Mouse (Mus musculus): ENCODE results near the gene 4933428M09Rik. TPM values are rescaled to one million over a fixed set of nuclear protein-coding genes. Genes with fewer than 3 reads are reported as not detected.

The 4933428M09Rik gene
- polyA plus RNA-seq, 1 experiment, result not detected

DNA sequence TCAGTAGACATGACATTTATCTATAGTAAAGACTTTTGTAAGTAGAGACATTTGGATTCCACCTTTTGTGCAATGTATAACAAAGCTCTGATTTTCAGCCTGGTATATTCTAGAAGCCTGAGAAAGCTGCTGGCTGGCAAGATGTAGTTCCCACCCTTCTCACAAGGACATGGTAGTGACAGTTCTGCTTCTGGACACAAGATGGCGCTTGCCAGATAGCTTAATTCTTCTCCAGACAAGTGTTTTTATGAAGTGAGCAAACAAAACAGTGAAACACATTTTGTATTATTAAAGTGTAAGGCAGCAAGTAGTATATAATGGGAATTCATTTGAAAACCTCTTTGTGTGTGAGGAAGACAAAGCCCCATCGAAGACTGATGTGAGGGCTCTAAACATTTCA, 40.0 kb downstream of the 4933428M09Rik start:
- Histone ChIP-seq H3K27ac (ENCODE audit: insufficient read depth, low read length) (no peak overlapping the region), H3K4me3 (ENCODE audit: insufficient read depth, low read length) (no peak overlapping the region), H3K4me1 (ENCODE audit: control insufficient read depth, insufficient read depth, low read length) (peaks cover 5% of the 10 kb centered on the region; the same call in 1 of the 2 replicates)
- TF ChIP-seq CTCF (IDR thresholded peaks at IDR 0.05; ENCODE audit: borderline replicate concordance, insufficient read depth, low read length) (no peak; the same call in 1 of the 2 replicates), POLR2A (IDR thresholded peaks at IDR 0.05; ENCODE audit: low read depth, low read length) (no peak)

DNA sequence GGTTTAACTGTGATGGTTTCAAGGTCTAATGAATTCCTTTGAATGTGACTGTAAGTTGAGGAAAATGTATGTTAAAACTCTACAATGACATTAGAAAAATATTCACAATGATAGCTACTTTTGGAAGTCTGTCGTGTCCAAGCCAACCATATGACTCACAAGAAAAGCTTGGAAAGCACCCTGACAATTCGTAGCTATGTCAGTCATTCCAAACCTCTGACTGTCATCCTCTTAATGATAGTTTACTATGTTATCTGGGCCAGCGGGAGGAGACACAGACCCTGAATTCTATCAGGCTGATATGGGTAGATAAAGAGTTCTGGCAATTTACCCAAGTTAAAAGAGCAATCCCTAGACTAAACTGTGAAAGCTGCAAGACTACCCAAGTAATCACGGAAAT, 41.8 kb downstream of the 4933428M09Rik start:
- H3K4me1 ChIP-seq (ENCODE audit: control insufficient read depth, insufficient read depth, low read length), result peaks cover 5% of the 10 kb centered on the region; the same call in 1 of the 2 replicates
- peak overlapping the region; percentile 88 for H3K27ac ChIP-seq (ENCODE audit: insufficient read depth, low read length)
- H3K4me3 ChIP-seq (ENCODE audit: insufficient read depth, low read length), result no peak overlapping the region
- TF ChIP-seq POLR2A (IDR thresholded peaks at IDR 0.05; ENCODE audit: low read depth, low read length) (no peak), CTCF (IDR thresholded peaks at IDR 0.05; ENCODE audit: borderline replicate concordance, insufficient read depth, low read length) (no peak)

DNA sequence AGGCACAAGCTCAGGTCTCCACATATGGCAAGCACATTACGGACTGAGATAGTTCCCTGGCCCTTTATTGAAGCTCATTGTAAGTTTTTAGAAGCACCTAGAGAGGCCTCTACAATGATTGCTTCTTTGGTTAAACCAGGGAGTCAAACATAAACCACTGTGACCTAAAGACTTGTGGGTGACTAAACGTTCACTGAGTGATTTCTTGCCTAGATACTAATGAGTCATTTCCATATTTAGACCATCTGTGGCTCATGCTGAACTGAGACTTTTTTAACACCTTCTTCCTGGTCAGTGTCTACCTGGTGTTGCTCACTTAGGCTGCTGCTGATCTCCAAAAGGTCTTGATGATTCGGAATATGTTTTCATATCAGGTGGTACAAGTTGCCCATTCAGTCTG, 42.9 kb downstream of the 4933428M09Rik start:
- peak overlapping the region; percentile 57; the same call in 1 of the 2 replicates for H3K27ac ChIP-seq (ENCODE audit: insufficient read depth, low read length)
- H3K4me1 ChIP-seq (ENCODE audit: control insufficient read depth, insufficient read depth, low read length), result peaks cover 5% of the 10 kb centered on the region; the same call in 1 of the 2 replicates
- TF ChIP-seq POLR2A (IDR thresholded peaks at IDR 0.05; ENCODE audit: low read depth, low read length), result no peak
- TF ChIP-seq CTCF (IDR thresholded peaks at IDR 0.05; ENCODE audit: borderline replicate concordance, insufficient read depth, low read length), result no peak
- no peak overlapping the region for H3K4me3 ChIP-seq (ENCODE audit: insufficient read depth, low read length)

Other genes starting within 250 kb of the 4933428M09Rik start
- gene Serpina7, start 94.0 kb upstream of the 4933428M09Rik start, polyA plus RNA-seq (2011; ENCODE audit: insufficient read length, low read depth, missing spikeins), result not detected in 2 replicates
- gene 4930513O06Rik, start 93.0 kb upstream of the 4933428M09Rik start, polyA plus RNA-seq (2011; ENCODE audit: insufficient read length, low read depth, missing spikeins), result not detected in 2 replicates
- gene Mum1l1, start 30.8 kb downstream of the 4933428M09Rik start, polyA plus RNA-seq (2011; ENCODE audit: insufficient read length, low read depth, missing spikeins), result 11.8 and 16.5 TPM in 2 replicates
- gene Trap1a, start 154.5 kb downstream of the 4933428M09Rik start, polyA plus RNA-seq (2011; ENCODE audit: insufficient read length, low read depth, missing spikeins), result not detected in 2 replicates